Mouse (Mus musculus) forebrain, embryonic 13.5 days (tissue): ENCODE results near the gene Slc6a8. TPM values are rescaled to one million over a fixed set of nuclear protein-coding genes. Genes with fewer than 3 reads are reported as not detected.

ENCODE experiments used
- ATAC-seq: fragments of 200-750 bp; cut with Nextera tagmentation; 2 replicates; pipeline ENCODE4 v1.8.0; 2017
- H3K27ac ChIP-seq: fragments of 300-500 bp; sonication (generic); 2 replicates; pipeline ENCODE4 v1.5.1; 2015; ENCODE audit warnings: inconsistent platforms, mild to moderate bottlenecking, moderate library complexity
- H3K27me3 ChIP-seq: fragments of 300-500 bp; sonication (generic); 2 replicates; pipeline ENCODE4 v1.6.1; 2015; ENCODE audit warnings: mild to moderate bottlenecking, inconsistent platforms
- H3K36me3 ChIP-seq: fragments of 300-500 bp; sonication (generic); 2 replicates; pipeline ENCODE4 v1.6.1; 2015; ENCODE audit warnings: mild to moderate bottlenecking, inconsistent platforms; ENCODE audit not compliant: poor library complexity, severe bottlenecking
- H3K4me1 ChIP-seq: fragments of 300-500 bp; sonication (generic); 2 replicates; pipeline ENCODE4 v1.6.1; 2015; ENCODE audit warnings: inconsistent platforms
- H3K4me2 ChIP-seq: fragments of 300-500 bp; sonication (generic); 2 replicates; pipeline ENCODE4 v1.6.1; 2015; ENCODE audit warnings: inconsistent platforms, mild to moderate bottlenecking, moderate library complexity
- H3K4me3 ChIP-seq: fragments of 300-500 bp; sonication (generic); 2 replicates; pipeline ENCODE4 v1.5.1; 2015; ENCODE audit warnings: mild to moderate bottlenecking, inconsistent platforms
- H3K9ac ChIP-seq: fragments of 300-500 bp; sonication (generic); 2 replicates; pipeline ENCODE4 v1.6.1; 2015; ENCODE audit warnings: mild to moderate bottlenecking, inconsistent platforms
- H3K9me3 ChIP-seq: fragments of 300-500 bp; sonication (generic); replicated peaks from 2 replicates; pipeline ENCODE4 v1.6.1; 2016; ENCODE audit warnings: inconsistent platforms
- WGBS: fragments of 180-500 bp; shearing (Covaris S2); methylation state at CpG from one replicate; pipeline ENCODE4 v1.1.7; 2015; 5-methylcytosine and 5-hydroxymethylcytosine counted together
- polyA plus RNA-seq: library from polyadenylated mRNA; unstranded; fragments of >200 nt; fragmentation: Nextera tagmentation; extraction: Ambion mirVana; gene quantifications from 2 replicates; pipeline ENCODE4 v1.2.1, GENCODE M21; 2015

Slc6a8 gene
- polyA plus RNA-seq, 1 experiment from 2014 or later = 6.2 TPM

DNA sequence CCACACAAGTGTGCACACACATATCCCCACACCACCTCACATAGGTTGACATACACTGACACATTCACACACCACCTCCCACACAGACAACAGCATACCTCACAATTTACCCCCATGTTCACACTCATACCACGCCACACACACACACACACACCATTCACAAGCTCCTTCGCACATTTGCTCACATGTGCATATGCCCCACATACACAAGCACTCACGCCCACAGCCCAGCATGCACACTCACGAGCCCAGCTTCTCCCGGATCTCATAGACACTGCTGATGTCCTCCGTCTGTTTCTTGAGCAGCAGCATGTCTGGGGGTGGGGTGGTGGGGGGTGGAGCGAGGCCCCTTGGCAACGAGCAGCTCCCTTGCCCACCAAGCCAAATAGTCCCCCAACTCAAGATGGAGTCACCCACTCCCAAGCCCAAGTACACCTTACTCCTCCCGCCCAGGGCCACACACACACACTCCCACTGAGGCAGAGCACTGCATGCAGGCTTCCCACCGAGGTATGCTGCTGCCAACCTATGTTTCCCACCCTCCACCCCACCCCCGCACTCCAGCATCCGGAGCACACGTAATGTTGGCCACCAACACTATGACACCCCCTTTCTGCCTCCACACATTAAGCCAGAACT is 13.9 kb upstream of the Slc6a8 start:
- no peaks in the 10 kb centered on the region for H3K36me3 ChIP-seq
- H3K27ac ChIP-seq = no peak overlapping the region
- ATAC-seq = peak; percentile 34
- H3K27me3 ChIP-seq = no peaks in the 10 kb centered on the region
- peak overlapping the region; percentile 50 for H3K4me3 ChIP-seq
- peaks cover 8% of the 10 kb centered on the region; the same call in 1 of the 2 replicates for H3K4me1 ChIP-seq
- 48% methylated on average over 13 of the region's 13 CpGs for WGBS
- peak overlapping the region; percentile 69 for H3K4me2 ChIP-seq
- H3K9me3 ChIP-seq = no peaks in the 10 kb centered on the region
- peak overlapping the region; percentile 67 for H3K9ac ChIP-seq

DNA sequence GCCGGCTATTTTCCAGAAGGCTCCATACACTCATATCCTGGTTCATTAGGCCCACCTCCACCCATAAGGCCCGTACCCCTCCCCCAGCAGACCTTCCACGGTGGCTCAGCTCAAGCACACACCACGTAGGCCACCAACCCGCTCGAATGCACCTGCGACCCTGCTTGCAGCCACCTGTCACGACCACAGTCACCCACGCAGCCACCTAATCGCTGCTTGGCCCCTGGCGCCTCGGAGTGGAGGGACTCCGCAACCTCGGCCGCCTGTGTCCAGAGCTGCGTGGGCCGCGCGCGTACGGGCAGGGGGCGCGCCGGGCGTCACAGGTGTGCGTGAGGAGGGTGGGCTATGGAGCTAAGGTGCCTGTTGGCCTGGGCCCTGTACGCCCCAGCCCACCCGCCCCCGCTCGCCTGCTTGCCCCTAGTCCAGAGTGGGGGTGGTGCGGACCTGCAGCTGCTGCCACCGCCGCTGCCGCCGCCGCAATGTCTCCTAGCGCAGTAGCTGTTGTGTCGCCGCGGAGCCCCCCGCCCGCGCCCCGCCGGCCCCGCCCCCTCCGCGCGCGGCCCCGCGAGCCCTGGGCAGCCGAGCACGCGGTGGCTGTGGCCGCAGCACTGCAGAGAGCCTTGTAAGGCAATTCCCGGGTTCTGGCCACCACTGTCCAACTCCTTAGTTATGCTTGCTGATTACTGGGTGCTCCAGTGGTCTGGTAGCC is 13.2 kb upstream of the Slc6a8 start, which contains the start of gene Pnck:
TSS of gene Pnck (minus strand) at position 543 of the 709 bp plus-strand sequence.
- Histone ChIP-seq H3K27ac (no peak within 1 kb of the TSS), H3K4me3 (peak within 1 kb of the TSS; percentile 50)

DNA sequence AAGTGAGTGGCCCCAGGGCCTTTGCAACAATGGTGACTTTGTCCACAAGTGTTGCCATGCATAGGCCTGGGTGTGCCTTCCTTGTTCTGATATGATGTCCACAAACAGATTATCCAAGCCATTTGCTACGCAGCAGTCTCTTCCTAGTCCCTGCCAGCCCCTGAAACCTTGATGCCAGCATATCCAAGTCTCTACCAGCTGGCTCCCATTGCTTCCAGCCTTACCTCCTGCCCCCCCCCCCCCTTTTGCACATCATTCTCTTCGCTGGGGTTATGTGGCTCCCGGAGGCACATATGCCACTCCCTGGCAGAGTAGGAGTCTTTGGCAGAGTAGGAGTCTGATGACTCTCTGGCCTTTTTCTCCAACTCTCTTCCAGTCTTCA is 12.7 kb upstream of the Slc6a8 start:
- H3K27me3 ChIP-seq = no peaks in the 10 kb centered on the region
- peak overlapping the region; percentile 50 for H3K4me3 ChIP-seq
- H3K9ac ChIP-seq = peak overlapping the region; percentile 67
- peak; percentile 22 for ATAC-seq
- H3K9me3 ChIP-seq = no peaks in the 10 kb centered on the region
- no peak overlapping the region for H3K27ac ChIP-seq
- no peaks in the 10 kb centered on the region for H3K36me3 ChIP-seq
- WGBS = 73% methylated on average over 2 of the region's 3 CpGs
- H3K4me1 ChIP-seq = peaks cover 8% of the 10 kb centered on the region; the same call in 1 of the 2 replicates
- H3K4me2 ChIP-seq = peak overlapping the region; percentile 69

More for the DNA sequence above, 13.2 kb upstream of the Slc6a8 start, which contains the start of gene Pnck:
- peak; percentile 75 for ATAC-seq
- Histone ChIP-seq H3K9me3 (no peaks in the 10 kb centered on the region), H3K4me1 (peaks cover 8% of the 10 kb centered on the region; the same call in 1 of the 2 replicates), H3K9ac (peak within 1 kb of the TSS; percentile 67), H3K4me2 (peak within 1 kb of the TSS; percentile 69), H3K27me3 (no peaks in the 10 kb centered on the region), H3K36me3 (no peaks in the 10 kb centered on the region)
- WGBS = 13% methylated on average over 11 of the region's 57 CpGs

DNA sequence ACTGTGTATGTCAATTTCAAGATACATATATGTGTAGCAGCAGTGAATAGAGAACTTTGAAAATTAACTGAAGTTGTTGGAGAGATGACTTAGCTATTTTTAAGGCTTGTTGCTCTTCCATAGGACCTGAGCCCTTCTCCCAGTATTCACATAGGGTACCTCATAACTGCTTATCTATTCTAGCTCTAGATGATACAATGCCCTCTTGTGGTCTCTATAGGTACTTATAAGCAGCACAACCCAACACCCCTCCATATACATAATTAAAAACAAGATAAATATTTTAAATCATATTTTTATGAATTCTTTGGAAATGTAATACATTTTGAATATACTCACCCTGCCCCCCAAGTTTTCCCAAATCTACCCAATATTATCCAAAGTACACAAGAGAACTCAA is 9.8 kb upstream of the Slc6a8 start:
- Histone ChIP-seq H3K9ac (no peak overlapping the region), H3K4me3 (no peak overlapping the region), H3K27ac (no peak overlapping the region), H3K9me3 (no peaks in the 10 kb centered on the region), H3K27me3 (no peaks in the 10 kb centered on the region), H3K36me3 (no peaks in the 10 kb centered on the region), H3K4me2 (no peak overlapping the region), H3K4me1 (peaks cover 6% of the 10 kb centered on the region; the same call in 1 of the 2 replicates)
- no peak for ATAC-seq

DNA sequence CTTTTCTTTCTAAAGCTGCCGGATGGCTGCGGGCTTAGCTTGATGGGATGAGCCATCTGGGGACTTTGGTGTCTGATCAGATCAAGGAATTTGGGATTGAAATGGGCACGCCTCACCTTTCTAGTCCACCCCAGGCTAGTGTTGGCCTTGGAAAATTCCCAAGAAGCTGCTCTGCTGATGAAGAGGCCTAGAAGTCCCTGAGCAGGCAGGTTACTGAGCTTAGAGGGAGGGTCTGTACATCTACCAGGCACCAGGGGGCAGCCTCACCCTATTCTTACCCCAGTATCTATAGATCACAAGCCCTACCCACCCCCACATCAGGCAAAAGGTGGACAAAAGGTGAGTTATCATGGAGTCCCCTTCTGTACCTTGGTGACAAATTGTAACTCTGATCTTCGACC is 919 bp upstream of the Slc6a8 start:
- no peak overlapping the region for H3K9ac ChIP-seq
- H3K4me3 ChIP-seq = no peak overlapping the region
- H3K27me3 ChIP-seq = no peaks in the 10 kb centered on the region
- ATAC-seq = peak; percentile 61
- no peaks in the 10 kb centered on the region for H3K9me3 ChIP-seq
- no peak overlapping the region for H3K4me2 ChIP-seq
- H3K27ac ChIP-seq = no peak overlapping the region
- peaks cover 15% of the 10 kb centered on the region; the same call in 1 of the 2 replicates for H3K4me1 ChIP-seq
- WGBS = 56% methylated on average over 4 of the region's 4 CpGs
- peaks cover 9% of the 10 kb centered on the region for H3K36me3 ChIP-seq

DNA sequence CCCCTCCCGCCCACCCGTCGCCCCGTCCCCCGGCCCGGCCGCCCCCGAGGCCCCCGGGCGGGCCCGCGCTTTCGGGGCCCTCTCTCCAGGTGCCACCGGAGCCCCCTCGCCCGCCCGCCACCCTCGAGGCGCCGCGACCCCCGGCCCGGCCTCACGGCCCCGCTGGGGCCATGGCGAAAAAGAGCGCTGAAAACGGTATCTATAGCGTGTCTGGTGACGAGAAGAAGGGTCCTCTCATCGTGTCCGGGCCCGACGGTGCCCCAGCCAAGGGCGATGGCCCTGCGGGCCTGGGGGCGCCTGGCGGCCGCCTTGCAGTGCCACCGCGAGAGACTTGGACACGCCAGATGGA is 643 bp downstream of the Slc6a8 start:
- Histone ChIP-seq H3K9ac (peak overlapping the region; percentile 84), H3K4me1 (peaks cover 15% of the 10 kb centered on the region; the same call in 1 of the 2 replicates), H3K36me3 (peaks cover 23% of the 10 kb centered on the region), H3K27me3 (no peaks in the 10 kb centered on the region), H3K4me2 (peak overlapping the region; percentile 74), H3K4me3 (peak overlapping the region; percentile 59), H3K9me3 (no peaks in the 10 kb centered on the region), H3K27ac (no peak overlapping the region)
- WGBS = 17% methylated on average over 40 of the region's 42 CpGs
- ATAC-seq = peak; percentile 17; the same call in 1 of the 2 replicates

DNA sequence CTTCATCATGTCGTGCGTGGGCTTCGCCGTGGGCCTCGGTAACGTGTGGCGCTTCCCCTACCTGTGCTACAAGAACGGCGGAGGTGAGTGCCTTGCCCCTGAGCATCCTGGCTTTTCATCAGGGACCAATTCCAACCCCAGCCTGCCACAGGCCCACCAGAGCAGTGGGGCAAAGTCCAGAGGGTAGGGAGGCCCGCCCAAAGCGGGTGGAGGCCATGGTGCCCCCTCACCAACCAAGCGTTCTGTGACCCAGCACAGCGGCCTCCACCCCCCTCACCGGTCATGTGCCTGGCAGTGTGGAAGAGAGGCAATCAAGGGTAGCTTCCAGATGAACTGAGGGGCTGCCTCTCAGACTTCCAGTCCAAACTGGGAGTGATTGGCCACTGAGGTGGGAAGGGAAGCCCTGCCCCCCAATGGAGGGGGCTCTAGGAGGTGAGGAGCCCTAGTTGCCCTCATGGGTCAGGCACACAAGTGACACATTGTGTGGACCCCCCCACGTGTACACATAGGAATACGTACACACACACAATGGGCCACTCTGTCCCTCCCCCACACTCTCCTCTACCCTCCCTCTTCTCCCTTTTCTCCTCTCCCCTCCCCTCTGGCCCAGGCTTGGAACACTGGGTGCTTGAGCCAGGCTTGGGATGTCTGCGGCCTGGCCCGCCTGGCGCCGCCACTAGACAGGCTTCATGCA is 1.2 kb downstream of the Slc6a8 start:
- peak overlapping the region; percentile 74 for H3K4me2 ChIP-seq
- ATAC-seq = peak; percentile 39
- peaks cover 15% of the 10 kb centered on the region; the same call in 1 of the 2 replicates for H3K4me1 ChIP-seq
- 30% methylated on average over 20 of the region's 20 CpGs for WGBS
- H3K27me3 ChIP-seq = no peaks in the 10 kb centered on the region
- H3K36me3 ChIP-seq = peaks cover 27% of the 10 kb centered on the region
- peak overlapping the region; percentile 25; the same call in 1 of the 2 replicates for H3K27ac ChIP-seq
- H3K9me3 ChIP-seq = no peaks in the 10 kb centered on the region
- H3K4me3 ChIP-seq = peak overlapping the region; percentile 59
- H3K9ac ChIP-seq = peak overlapping the region; percentile 84

DNA sequence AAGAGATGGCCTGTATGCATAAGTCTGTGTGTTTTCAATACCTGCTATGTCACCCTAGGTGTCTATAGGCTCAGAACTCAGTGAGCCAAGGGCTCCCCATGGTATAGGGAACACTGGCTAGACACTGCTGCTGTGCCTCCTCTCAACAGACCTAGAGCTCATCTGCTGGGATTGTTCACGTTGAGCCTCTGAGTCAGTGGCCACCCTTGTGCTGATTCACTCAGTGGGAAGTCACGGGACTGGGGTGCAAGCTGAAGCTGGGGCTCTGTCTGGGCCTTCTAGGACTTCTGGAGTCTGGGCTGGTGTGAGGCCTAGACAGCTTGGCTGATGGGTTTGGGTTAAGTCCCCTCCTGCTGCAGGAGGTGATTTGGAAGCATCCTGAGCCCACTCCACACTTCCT is 2.3 kb downstream of the Slc6a8 start:
- WGBS = 83% methylated on average over 2 of the region's 2 CpGs
- Histone ChIP-seq H3K4me3 (peak overlapping the region; percentile 59; the same call in 1 of the 2 replicates), H3K9ac (peak overlapping the region; percentile 84; the same call in 1 of the 2 replicates)

DNA sequence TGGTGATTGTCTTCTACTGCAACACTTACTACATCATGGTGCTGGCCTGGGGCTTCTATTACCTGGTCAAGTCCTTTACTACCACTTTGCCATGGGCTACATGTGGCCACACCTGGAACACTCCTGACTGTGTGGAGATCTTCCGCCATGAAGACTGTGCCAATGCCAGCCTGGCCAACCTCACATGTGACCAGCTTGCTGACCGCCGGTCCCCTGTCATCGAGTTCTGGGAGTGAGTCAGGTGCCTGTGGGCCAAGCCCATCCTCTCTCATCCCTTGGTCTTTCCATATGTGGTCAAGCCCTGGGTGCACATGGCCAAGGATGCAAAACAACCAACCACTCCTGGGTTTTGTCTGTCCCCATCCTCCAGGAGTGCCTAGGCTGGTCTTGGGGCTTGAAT is 3.7 kb downstream of the Slc6a8 start:
- ATAC-seq = no peak
- Histone ChIP-seq H3K36me3 (peaks cover 51% of the 10 kb centered on the region), H3K9ac (no peak overlapping the region), H3K27ac (no peak overlapping the region), H3K27me3 (no peaks in the 10 kb centered on the region), H3K4me1 (peaks cover 15% of the 10 kb centered on the region; the same call in 1 of the 2 replicates), H3K4me2 (no peak overlapping the region), H3K4me3 (no peak overlapping the region), H3K9me3 (no peaks in the 10 kb centered on the region)
- 92% methylated on average over 4 of the region's 4 CpGs for WGBS

More for the DNA sequence above, 2.3 kb downstream of the Slc6a8 start:
- Histone ChIP-seq H3K4me1 (peaks cover 15% of the 10 kb centered on the region; the same call in 1 of the 2 replicates), H3K27ac (0 out of 2 replicates have a peak overlapping the region, but pooled peaks have one; percentile 25), H3K36me3 (peaks cover 38% of the 10 kb centered on the region), H3K9me3 (no peaks in the 10 kb centered on the region), H3K4me2 (peak overlapping the region; percentile 74), H3K27me3 (no peaks in the 10 kb centered on the region)
- no peak for ATAC-seq

DNA sequence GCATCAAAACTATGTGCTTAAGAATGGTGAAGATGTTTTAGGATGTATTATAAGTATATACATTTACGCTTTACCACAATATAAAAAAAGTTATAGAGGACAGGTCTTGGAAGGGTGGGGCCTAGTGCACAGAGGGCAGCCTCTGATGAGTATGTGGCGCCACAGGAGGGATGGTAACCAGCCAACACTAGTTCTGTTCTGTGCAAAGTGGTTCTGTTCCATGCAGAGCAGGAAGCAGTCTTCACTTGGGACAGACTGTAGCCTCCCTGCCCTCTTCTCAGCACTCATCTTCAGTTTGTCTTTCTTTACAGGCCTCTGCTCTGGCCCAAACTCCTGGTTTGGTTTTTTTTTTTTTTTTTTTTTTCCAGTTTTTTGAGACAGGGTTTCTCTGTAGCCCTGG is 11.2 kb downstream of the Slc6a8 start:
- H3K4me2 ChIP-seq = no peak overlapping the region
- H3K4me3 ChIP-seq = no peak overlapping the region
- H3K27ac ChIP-seq = no peak overlapping the region
- no peaks in the 10 kb centered on the region for H3K4me1 ChIP-seq
- no peaks in the 10 kb centered on the region for H3K27me3 ChIP-seq
- ATAC-seq = no peak
- no peaks in the 10 kb centered on the region for H3K9me3 ChIP-seq
- H3K9ac ChIP-seq = no peak overlapping the region
- 83% methylated on average over 2 of the region's 2 CpGs for WGBS
- peaks cover 75% of the 10 kb centered on the region for H3K36me3 ChIP-seq

DNA sequence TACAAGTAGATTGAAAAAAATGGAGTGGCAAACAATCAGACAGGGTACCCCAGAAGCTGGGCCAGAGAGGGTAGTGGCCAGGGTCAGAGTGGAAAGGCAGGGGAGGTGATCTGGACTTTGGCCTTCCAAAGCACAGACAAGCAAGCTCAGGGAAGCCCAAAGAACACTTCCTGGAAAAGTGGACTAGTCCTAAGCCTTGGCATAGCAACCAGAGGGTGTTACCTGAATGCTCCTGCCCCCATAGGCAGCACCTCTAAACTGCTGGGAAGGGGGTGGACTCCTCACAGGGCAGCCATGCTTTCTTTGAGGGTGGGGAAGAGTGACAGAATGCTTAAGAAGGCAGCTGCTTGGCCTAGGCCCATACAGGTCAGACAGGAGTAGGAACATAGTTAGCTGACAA is 12.0 kb downstream of the Slc6a8 start:
- ATAC-seq = no peak
- Histone ChIP-seq H3K27me3 (no peaks in the 10 kb centered on the region), H3K9ac (no peak overlapping the region), H3K4me1 (no peaks in the 10 kb centered on the region), H3K27ac (no peak overlapping the region), H3K4me3 (no peak overlapping the region), H3K9me3 (no peaks in the 10 kb centered on the region), H3K4me2 (no peak overlapping the region), H3K36me3 (peaks cover 71% of the 10 kb centered on the region)

DNA sequence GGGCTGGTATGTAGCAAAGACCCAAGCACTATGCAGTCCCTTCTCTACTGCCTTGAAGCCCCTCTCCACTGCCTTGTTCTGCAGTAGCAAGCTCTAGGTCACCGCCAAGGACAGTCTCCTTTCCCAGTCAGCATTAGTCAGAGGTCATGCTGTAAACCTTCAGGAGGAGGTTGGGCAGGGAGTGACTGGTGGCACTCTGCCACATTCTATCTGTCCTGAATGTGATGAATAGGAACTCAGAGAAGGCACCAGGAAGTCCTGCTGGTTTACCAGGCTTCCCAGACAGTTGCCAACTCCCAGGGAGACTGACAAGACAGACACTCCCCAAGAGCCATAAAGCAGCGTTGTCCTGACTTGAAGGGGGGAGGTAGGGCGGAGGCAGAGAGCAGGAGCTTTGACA is 12.7 kb downstream of the Slc6a8 start:
- WGBS = 84% methylated on average over 3 of the region's 3 CpGs
- ATAC-seq = no peak
- H3K4me2 ChIP-seq = no peak overlapping the region

More for the DNA sequence above, 12.7 kb downstream of the Slc6a8 start:
- Histone ChIP-seq H3K36me3 (peaks cover 65% of the 10 kb centered on the region), H3K4me1 (no peaks in the 10 kb centered on the region), H3K4me3 (no peak overlapping the region), H3K9me3 (no peaks in the 10 kb centered on the region), H3K9ac (no peak overlapping the region), H3K27ac (no peak overlapping the region), H3K27me3 (no peaks in the 10 kb centered on the region)
